Mouse (Mus musculus) urinary bladder, adult 2 months (tissue): ENCODE measurements around the gene Uso1. TPM values are rescaled to one million over a fixed set of nuclear protein-coding genes. Genes with fewer than 3 reads are reported as not detected.
"Not testable (repeated sequence)": the region's sequence is repeated elsewhere in the genome, so short reads cannot be mapped to it uniquely, and the experiment has no call there.

ENCODE experiments used
- DNase-seq: peaks from one replicate; pipeline ENCODE4 v3.0.0; 2022; ENCODE audit warnings: low spot score
- polyA plus RNA-seq: library from polyadenylated mRNA; depleted of rRNA; stranded (reverse); fragments of >200 nt; gene quantifications from 2 replicates; pipeline ENCODE4 v1.2.3, GENCODE M21; 2012

The Uso1 gene
- polyA plus RNA-seq, 1 experiment: 53.4 TPM

- no peak for DNase-seq
Measured at GRCm38 (mm10) chr5:92127141-92127625, 10.6 kb upstream of the Uso1 start.

GRCm38 (mm10) chr5:92127751-92128150 lies 10.0 kb upstream of the Uso1 start:
- DNase-seq: no peak

GRCm38 (mm10) chr5:92128570-92128969 lies 9.2 kb upstream of the Uso1 start:
- no peak for DNase-seq

- no peak for DNase-seq
Measured at GRCm38 (mm10) chr5:92129321-92129768, 8.4 kb upstream of the Uso1 start.

- DNase-seq: no peak
Measured at GRCm38 (mm10) chr5:92130040-92130682, 7.6 kb upstream of the Uso1 start.

- no peak for DNase-seq
Measured at GRCm38 (mm10) chr5:92132127-92132526, 5.6 kb upstream of the Uso1 start.

GRCm38 (mm10) chr5:92133006-92133405 lies 4.7 kb upstream of the Uso1 start:
- not testable (repeated sequence) for DNase-seq

- DNase-seq: no peak
Measured at GRCm38 (mm10) chr5:92134934-92135333, 2.8 kb upstream of the Uso1 start.

- DNase-seq: no peak
Measured at GRCm38 (mm10) chr5:92136536-92137238, 1.1 kb upstream of the Uso1 start.

- DNase-seq: peak; percentile 53
Measured at GRCm38 (mm10) chr5:92138093-92138621, 419 bp downstream of the Uso1 start.

GRCm38 (mm10) chr5:92139191-92139590 lies 1.5 kb downstream of the Uso1 start:
- DNase-seq: no peak

GRCm38 (mm10) chr5:92141696-92142095 lies 4.0 kb downstream of the Uso1 start:
- no peak for DNase-seq

- DNase-seq: no peak
Measured at GRCm38 (mm10) chr5:92142481-92142880, 4.7 kb downstream of the Uso1 start.

- DNase-seq: no peak
Measured at GRCm38 (mm10) chr5:92143665-92144064, 5.9 kb downstream of the Uso1 start.

- no peak for DNase-seq
Measured at GRCm38 (mm10) chr5:92144954-92145708, 7.4 kb downstream of the Uso1 start.

- DNase-seq: no peak
Measured at GRCm38 (mm10) chr5:92148248-92148647, 10.5 kb downstream of the Uso1 start.

- no peak for DNase-seq
Measured at GRCm38 (mm10) chr5:92149330-92149982, 11.7 kb downstream of the Uso1 start.

GRCm38 (mm10) chr5:92154861-92155260 lies 17.1 kb downstream of the Uso1 start:
- DNase-seq: no peak

- DNase-seq: no peak
Measured at GRCm38 (mm10) chr5:92165976-92166375, 28.2 kb downstream of the Uso1 start.

- no peak for DNase-seq
Measured at GRCm38 (mm10) chr5:92183071-92183830, 45.5 kb downstream of the Uso1 start.
